Mouse (Mus musculus) spleen, adult 2 months (tissue): ENCODE measurements around the gene Neurod2.

Experiments
- CTCF ChIP-seq: fragments of 200-500 bp; IDR thresholded peaks from 2 replicates; pipeline ENCODE4 v1.5.1; 2011; ENCODE audit warnings: mild to moderate bottlenecking, inconsistent platforms; ENCODE audit not compliant: insufficient read depth, insufficient read length, insufficient replicate concordance; ENCODE audit errors: extremely low read depth
- POLR2A ChIP-seq: fragments of 200-500 bp; IDR thresholded peaks from 2 replicates; pipeline ENCODE4 v1.6.1; 2011; ENCODE audit warnings: low read depth, low read length, inconsistent platforms

DNA sequence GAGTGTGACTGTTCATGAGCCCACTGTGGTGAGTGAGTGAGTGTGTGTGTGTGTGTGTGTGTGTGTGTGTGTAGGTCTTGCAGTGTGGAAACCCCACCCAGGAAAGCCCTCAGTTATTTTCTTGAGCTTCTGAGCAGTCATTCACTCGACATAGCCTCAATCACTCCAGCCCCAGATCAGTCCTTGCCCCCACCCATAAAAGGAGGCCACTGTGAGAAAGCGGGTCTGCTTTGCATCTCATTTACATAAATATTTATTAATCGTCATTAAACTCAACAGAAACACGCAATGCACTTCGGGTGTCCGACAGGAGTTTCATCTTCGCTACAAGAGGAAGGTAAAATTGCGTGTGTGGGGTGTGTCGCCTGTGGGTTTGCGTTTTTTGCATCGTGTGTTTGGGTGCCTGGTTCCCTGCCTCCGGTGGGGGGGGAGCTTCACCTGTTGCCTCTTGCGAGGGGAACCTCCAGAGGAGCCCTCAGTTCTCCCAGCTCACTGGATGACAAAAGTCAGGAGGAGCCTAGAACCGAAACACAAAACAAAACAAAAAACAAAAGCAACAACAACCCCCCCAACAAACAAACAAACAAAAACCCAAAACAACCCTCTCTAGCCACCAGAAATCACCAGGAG lies 4.1 kb downstream of the Neurod2 start:
- TF ChIP-seq POLR2A (no peak), CTCF (no peak)
